Mouse (Mus musculus) forebrain, embryonic 15.5 days (tissue): ENCODE measurements around the gene Ifnl3. TPM values are rescaled to one million over a fixed set of nuclear protein-coding genes. Genes with fewer than 3 reads are reported as not detected.

ENCODE experiments used
- ATAC-seq: fragments of 200-750 bp; cut with Nextera tagmentation; replicated peaks from 2 replicates; pipeline ENCODE4 v1.8.0; 2017; ENCODE audit warnings: mild to moderate bottlenecking, moderate TSS enrichment, moderate library complexity
- H3K27ac ChIP-seq: fragments of 300-500 bp; sonication (generic); replicated peaks from 2 replicates; pipeline ENCODE4 v1.5.1; 2015; ENCODE audit warnings: mild to moderate bottlenecking, inconsistent platforms
- H3K27me3 ChIP-seq: fragments of 300-500 bp; sonication (generic); 2 replicates; pipeline ENCODE4 v1.6.1; 2015; ENCODE audit warnings: inconsistent platforms
- H3K36me3 ChIP-seq: fragments of 300-500 bp; sonication (generic); 2 replicates; pipeline ENCODE4 v1.6.1; 2015; ENCODE audit warnings: mild to moderate bottlenecking, inconsistent platforms
- H3K4me1 ChIP-seq: fragments of 300-500 bp; sonication (generic); 2 replicates; pipeline ENCODE4 v1.6.1; 2015; ENCODE audit warnings: inconsistent platforms
- H3K4me2 ChIP-seq: fragments of 300-500 bp; sonication (generic); replicated peaks from 2 replicates; pipeline ENCODE4 v1.6.1; 2015; ENCODE audit warnings: mild to moderate bottlenecking, inconsistent platforms
- H3K4me3 ChIP-seq: fragments of 300-500 bp; sonication (generic); 2 replicates; pipeline ENCODE4 v1.5.1; 2015; ENCODE audit warnings: mild to moderate bottlenecking, inconsistent platforms
- H3K9ac ChIP-seq: fragments of 300-500 bp; sonication (generic); replicated peaks from 2 replicates; pipeline ENCODE4 v1.6.1; 2015; ENCODE audit warnings: mild to moderate bottlenecking, inconsistent platforms
- H3K9me3 ChIP-seq: fragments of 300-500 bp; sonication (generic); 2 replicates; pipeline ENCODE4 v1.6.1; 2016; ENCODE audit warnings: inconsistent platforms
- WGBS: fragments of 180-500 bp; shearing (Covaris S2); methylation state at CpG from one replicate; pipeline ENCODE4 v1.1.7; 2015; ENCODE audit warnings: mixed read lengths; 5-methylcytosine and 5-hydroxymethylcytosine counted together
- polyA plus RNA-seq: library from polyadenylated mRNA; unstranded; fragments of >200 nt; fragmentation: Nextera tagmentation; extraction: Ambion mirVana; gene quantifications from 2 replicates; pipeline ENCODE4 v1.2.1, GENCODE M21; 2015

Ifnl3 gene
- polyA plus RNA-seq, 1 experiment from 2014 or later: not detected

GRCm38 (mm10) chr7:28547628-28548027, 25.0 kb downstream of the Ifnl3 start:
- Histone ChIP-seq H3K9me3 (no peaks in the 10 kb centered on the region), H3K9ac (no peak overlapping the region), H3K36me3 (no peaks in the 10 kb centered on the region), H3K4me2 (no peak overlapping the region), H3K27me3 (peaks cover 35% of the 10 kb centered on the region), H3K27ac (no peak overlapping the region), H3K4me1 (peaks cover 16% of the 10 kb centered on the region), H3K4me3 (no peak overlapping the region)
- ATAC-seq: no peak
- 79% methylated on average over 7 of the region's 7 CpGs for WGBS

- WGBS: 95% methylated on average over 6 of the region's 6 CpGs
Measured at GRCm38 (mm10) chr7:28553076-28553475, 30.4 kb downstream of the Ifnl3 start.

GRCm38 (mm10) chr7:28555939-28556535, 33.4 kb downstream of the Ifnl3 start:
- Histone ChIP-seq H3K9me3 (no peaks in the 10 kb centered on the region), H3K9ac (no peak overlapping the region), H3K4me2 (no peak overlapping the region), H3K4me1 (no peaks in the 10 kb centered on the region), H3K27me3 (no peaks in the 10 kb centered on the region), H3K27ac (no peak overlapping the region), H3K36me3 (peaks cover 15% of the 10 kb centered on the region), H3K4me3 (no peak overlapping the region)
- no peak for ATAC-seq
- WGBS: 16% methylated on average over 5 of the region's 5 CpGs

More at GRCm38 (mm10) chr7:28553076-28553475, 30.4 kb downstream of the Ifnl3 start:
- no peak overlapping the region for H3K9ac ChIP-seq
- H3K4me2 ChIP-seq: no peak overlapping the region
- no peaks in the 10 kb centered on the region for H3K4me1 ChIP-seq
- ATAC-seq: no peak
- no peaks in the 10 kb centered on the region for H3K9me3 ChIP-seq
- H3K36me3 ChIP-seq: no peaks in the 10 kb centered on the region
- no peak overlapping the region for H3K27ac ChIP-seq
- no peak overlapping the region for H3K4me3 ChIP-seq
- H3K27me3 ChIP-seq: no peaks in the 10 kb centered on the region

- Histone ChIP-seq H3K9ac (no peak overlapping the region), H3K9me3 (no peaks in the 10 kb centered on the region), H3K4me2 (no peak overlapping the region), H3K36me3 (peaks cover 19% of the 10 kb centered on the region), H3K4me1 (no peaks in the 10 kb centered on the region), H3K27ac (no peak overlapping the region), H3K27me3 (no peaks in the 10 kb centered on the region), H3K4me3 (no peak overlapping the region)
- 71% methylated on average over 5 of the region's 5 CpGs for WGBS
- ATAC-seq: no peak
Measured at GRCm38 (mm10) chr7:28557069-28557468, 34.4 kb downstream of the Ifnl3 start.

- Histone ChIP-seq H3K4me1 (no peaks in the 10 kb centered on the region), H3K9me3 (no peaks in the 10 kb centered on the region), H3K27ac (no peak overlapping the region), H3K36me3 (peaks cover 19% of the 10 kb centered on the region), H3K4me2 (no peak overlapping the region), H3K4me3 (no peak overlapping the region), H3K27me3 (no peaks in the 10 kb centered on the region), H3K9ac (no peak overlapping the region)
- 94% methylated on average over 6 of the region's 6 CpGs for WGBS
- no peak for ATAC-seq
Measured at GRCm38 (mm10) chr7:28557708-28558107, 35.1 kb downstream of the Ifnl3 start.

- ATAC-seq: no peak
- Histone ChIP-seq H3K9me3 (no peaks in the 10 kb centered on the region), H3K36me3 (peaks cover 20% of the 10 kb centered on the region), H3K9ac (no peak overlapping the region), H3K4me2 (no peak overlapping the region), H3K4me3 (no peak overlapping the region), H3K27me3 (no peaks in the 10 kb centered on the region), H3K27ac (no peak overlapping the region), H3K4me1 (no peaks in the 10 kb centered on the region)
- WGBS: 75% methylated on average over 4 of the region's 4 CpGs
Measured at GRCm38 (mm10) chr7:28558486-28558885, 35.9 kb downstream of the Ifnl3 start.

- 97% methylated on average over 10 of the region's 10 CpGs for WGBS
Measured at GRCm38 (mm10) chr7:28560856-28561255, 38.2 kb downstream of the Ifnl3 start.

GRCm38 (mm10) chr7:28561967-28562366, 39.3 kb downstream of the Ifnl3 start:
- Histone ChIP-seq H3K4me3 (no peak overlapping the region), H3K9me3 (no peaks in the 10 kb centered on the region), H3K9ac (no peak overlapping the region), H3K4me1 (no peaks in the 10 kb centered on the region), H3K36me3 (peaks cover 36% of the 10 kb centered on the region), H3K27ac (no peak overlapping the region), H3K4me2 (no peak overlapping the region), H3K27me3 (no peaks in the 10 kb centered on the region)
- WGBS: 93% methylated on average over 11 of the region's 11 CpGs
- ATAC-seq: no peak

More at GRCm38 (mm10) chr7:28560856-28561255, 38.2 kb downstream of the Ifnl3 start:
- Histone ChIP-seq H3K36me3 (peaks cover 30% of the 10 kb centered on the region), H3K27ac (no peak overlapping the region), H3K9me3 (no peaks in the 10 kb centered on the region), H3K4me2 (no peak overlapping the region), H3K4me1 (no peaks in the 10 kb centered on the region), H3K9ac (no peak overlapping the region), H3K4me3 (no peak overlapping the region), H3K27me3 (no peaks in the 10 kb centered on the region)
- ATAC-seq: no peak

- Histone ChIP-seq H3K9ac (no peak overlapping the region), H3K4me2 (no peak overlapping the region), H3K36me3 (peaks cover 40% of the 10 kb centered on the region), H3K9me3 (no peaks in the 10 kb centered on the region), H3K27ac (no peak overlapping the region), H3K4me1 (no peaks in the 10 kb centered on the region), H3K27me3 (no peaks in the 10 kb centered on the region), H3K4me3 (no peak overlapping the region)
- WGBS: 93% methylated on average over 13 of the region's 13 CpGs
- no peak for ATAC-seq
Measured at GRCm38 (mm10) chr7:28562371-28562770, 39.7 kb downstream of the Ifnl3 start.

GRCm38 (mm10) chr7:28562951-28563350, 40.3 kb downstream of the Ifnl3 start:
- Histone ChIP-seq H3K27ac (no peak overlapping the region), H3K4me1 (no peaks in the 10 kb centered on the region), H3K36me3 (peaks cover 45% of the 10 kb centered on the region), H3K4me2 (no peak overlapping the region), H3K9me3 (no peaks in the 10 kb centered on the region), H3K27me3 (no peaks in the 10 kb centered on the region), H3K4me3 (no peak overlapping the region), H3K9ac (no peak overlapping the region)
- 92% methylated on average over 13 of the region's 13 CpGs for WGBS
- no peak for ATAC-seq

- H3K4me2 ChIP-seq: no peak overlapping the region
- H3K9ac ChIP-seq: no peak overlapping the region
- H3K36me3 ChIP-seq: peaks cover 32% of the 10 kb centered on the region
- no peak overlapping the region for H3K27ac ChIP-seq
- no peaks in the 10 kb centered on the region for H3K9me3 ChIP-seq
- no peaks in the 10 kb centered on the region for H3K27me3 ChIP-seq
- no peak overlapping the region for H3K4me3 ChIP-seq
- no peak for ATAC-seq
- 65% methylated on average over 5 of the region's 5 CpGs for WGBS
- peaks cover under 1% of the 10 kb centered on the region; the same call in 1 of the 2 replicates for H3K4me1 ChIP-seq
Measured at GRCm38 (mm10) chr7:28565407-28565806, 42.8 kb downstream of the Ifnl3 start.

- H3K4me1 ChIP-seq: peaks cover 8% of the 10 kb centered on the region; the same call in 1 of the 2 replicates
- no peak overlapping the region for H3K27ac ChIP-seq
- no peak overlapping the region for H3K4me2 ChIP-seq
- H3K9me3 ChIP-seq: no peaks in the 10 kb centered on the region
- no peak for ATAC-seq
- H3K36me3 ChIP-seq: peaks cover 27% of the 10 kb centered on the region
- H3K9ac ChIP-seq: no peak overlapping the region
- 90% methylated on average over 4 of the region's 4 CpGs for WGBS
- H3K27me3 ChIP-seq: no peaks in the 10 kb centered on the region
- no peak overlapping the region for H3K4me3 ChIP-seq
Measured at GRCm38 (mm10) chr7:28567539-28567938, 44.9 kb downstream of the Ifnl3 start.

GRCm38 (mm10) chr7:28568253-28568652, 45.6 kb downstream of the Ifnl3 start:
- H3K4me1 ChIP-seq: peaks cover 8% of the 10 kb centered on the region; the same call in 1 of the 2 replicates
- H3K36me3 ChIP-seq: peaks cover 27% of the 10 kb centered on the region

More at GRCm38 (mm10) chr7:28568253-28568652, 45.6 kb downstream of the Ifnl3 start:
- no peak for ATAC-seq
- no peak overlapping the region for H3K4me2 ChIP-seq
- H3K27ac ChIP-seq: no peak overlapping the region
- no peaks in the 10 kb centered on the region for H3K27me3 ChIP-seq
- no peaks in the 10 kb centered on the region for H3K9me3 ChIP-seq
- no peak overlapping the region for H3K9ac ChIP-seq
- no peak overlapping the region for H3K4me3 ChIP-seq
